In the genomic region with DNA sequence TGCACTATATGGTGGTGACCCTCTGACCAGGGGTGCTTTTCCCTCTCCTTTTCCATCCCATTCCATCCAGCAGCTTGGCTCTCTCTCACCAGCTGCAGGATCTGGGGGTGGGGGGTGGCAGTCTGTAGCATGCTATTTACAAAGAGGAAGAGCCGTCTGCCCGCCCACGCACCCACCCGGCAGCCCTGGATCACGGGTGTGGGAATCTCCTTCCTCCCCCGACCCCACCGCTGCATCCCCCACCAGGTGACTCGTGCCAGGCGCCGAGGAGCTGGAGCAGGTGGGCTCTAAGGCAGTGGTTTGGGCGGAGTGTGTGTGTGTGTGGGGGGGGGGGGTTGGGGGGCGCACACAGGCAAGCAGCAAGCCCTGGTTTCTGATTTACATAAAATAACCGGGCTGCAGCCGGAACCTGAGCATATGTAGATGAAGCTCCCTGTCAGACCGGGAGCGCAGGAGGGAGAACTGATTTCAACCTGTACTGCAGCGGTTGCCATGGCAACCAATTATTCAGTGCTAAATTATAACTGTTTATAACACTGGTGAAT, we compare ENCODE assay signal across 10 mouse cellular contexts. TPM values are rescaled to one million over a fixed set of nuclear protein-coding genes. Genes with fewer than 3 reads are reported as not detected.
A peak's percentile ranks its signal among the peaks of the same experiment; 100 is the strongest.
DNase-seq lines count a peak whose midpoint lies in the region; ATAC-seq and TF ChIP-seq lines count a peak whose summit lies in the region.
"Had no signal": no experiment of that assay in that cellular context is flagged by ENCODE, and none has a peak within 500 bp of the region (broad histone marks: within the 10 kb centered on the region; RNA-seq: fewer than 3 reads in every experiment).

No protein-coding gene starts in this region.

- no peaks in the 10 kb centered on the region for H3K36me3 ChIP-seq in hindbrain, embryonic 11.5 days (ENCODE audit: control insufficient read depth, insufficient read depth, low read length)
- H3K36me3 ChIP-seq in hindbrain, embryonic 10.5 days: no peaks in the 10 kb centered on the region
- no peaks in the 10 kb centered on the region for H3K36me3 ChIP-seq in forebrain, embryonic 13.5 days (ENCODE audit: poor library complexity, severe bottlenecking)
- H3K36me3 ChIP-seq in kidney, embryonic 16.5 days (ENCODE audit: insufficient read depth, low read length): no peaks in the 10 kb centered on the region
- no peaks in the 10 kb centered on the region for H3K36me3 ChIP-seq in liver, embryonic 11.5 days (ENCODE audit: control insufficient read depth, insufficient read depth, low read length)
- H3K36me3 ChIP-seq in lung, postnatal 0 days (ENCODE audit: insufficient read depth, low read length): no peaks in the 10 kb centered on the region
- H3K36me3 ChIP-seq: stomach, embryonic 15.5 days had no signal

- H3K27me3 ChIP-seq in hindbrain, embryonic 11.5 days (ENCODE audit: control insufficient read depth, insufficient read depth, low read length): peaks cover 11% of the 10 kb centered on the region
- peaks cover 70% of the 10 kb centered on the region for H3K27me3 ChIP-seq in hindbrain, embryonic 10.5 days (ENCODE audit: insufficient read depth, poor library complexity, severe bottlenecking)
- peaks cover 37% of the 10 kb centered on the region; the same call in 1 of the 2 replicates for H3K27me3 ChIP-seq in forebrain, embryonic 13.5 days
- H3K27me3 ChIP-seq in kidney, embryonic 16.5 days (ENCODE audit: insufficient read depth, low read length): peaks cover 21% of the 10 kb centered on the region
- H3K27me3 ChIP-seq in liver, embryonic 11.5 days (replicated peaks; ENCODE audit: control insufficient read depth, insufficient read depth, low read length): peaks cover 38% of the 10 kb centered on the region
- H3K27me3 ChIP-seq in lung, postnatal 0 days (replicated peaks; ENCODE audit: insufficient read depth, low read length): peaks cover 3% of the 10 kb centered on the region

- no peak overlapping the region for H3K27ac ChIP-seq in hindbrain, embryonic 11.5 days (ENCODE audit: low read depth, low read length)
- H3K27ac ChIP-seq in hindbrain, embryonic 10.5 days: no peak overlapping the region
- peak overlapping the region; percentile 93 for H3K27ac ChIP-seq in forebrain, embryonic 13.5 days
- no peak overlapping the region for H3K27ac ChIP-seq in kidney, embryonic 16.5 days (ENCODE audit: low read length)
- no peak overlapping the region for H3K27ac ChIP-seq in liver, embryonic 11.5 days (ENCODE audit: low read depth, low read length)
- no peak overlapping the region for H3K27ac ChIP-seq in lung, postnatal 0 days (ENCODE audit: low read length)
- H3K27ac ChIP-seq: stomach, embryonic 15.5 days had no signal

- H3K4me2 ChIP-seq in hindbrain, embryonic 11.5 days (replicated peaks; ENCODE audit: low read depth, low read length): no peak overlapping the region; the same call in 1 of the 2 replicates
- peak overlapping the region; percentile 54 for H3K4me2 ChIP-seq in forebrain, embryonic 13.5 days
- H3K4me2 ChIP-seq in kidney, embryonic 16.5 days (replicated peaks; ENCODE audit: low read depth, low read length): no peak overlapping the region
- no peak overlapping the region for H3K4me2 ChIP-seq in liver, embryonic 11.5 days
- no peak overlapping the region for H3K4me2 ChIP-seq in lung, postnatal 0 days (replicated peaks; ENCODE audit: low read depth, low read length)
- H3K4me2 ChIP-seq: stomach, embryonic 15.5 days had no signal

- H3K4me3 ChIP-seq in hindbrain, embryonic 11.5 days (ENCODE audit: low read depth, low read length): no peak overlapping the region
- H3K4me3 ChIP-seq in hindbrain, embryonic 10.5 days: no peak overlapping the region
- H3K4me3 ChIP-seq in forebrain, embryonic 13.5 days: peak overlapping the region; percentile 16; the same call in 1 of the 2 replicates
- H3K4me3 ChIP-seq in kidney, embryonic 16.5 days (ENCODE audit: low read length): no peak overlapping the region
- no peak overlapping the region for H3K4me3 ChIP-seq in liver, embryonic 11.5 days (ENCODE audit: low read depth, low read length)
- no peak overlapping the region for H3K4me3 ChIP-seq in lung, postnatal 0 days (ENCODE audit: low read depth, low read length)
- H3K4me3 ChIP-seq: stomach, embryonic 15.5 days had no signal

- TF ChIP-seq CTCF in lung, postnatal 0 days (IDR thresholded peaks at IDR 0.05): no peak

- no peak for ATAC-seq in hindbrain, embryonic 11.5 days (ENCODE audit: low FRiP score)
- peak; percentile 80 for ATAC-seq in forebrain, embryonic 13.5 days
- no peak for ATAC-seq in kidney, embryonic 16.5 days (ENCODE audit: low FRiP score, low TSS enrichment)
- ATAC-seq in liver, embryonic 11.5 days (replicated peaks; ENCODE audit: low FRiP score): no peak
- ATAC-seq in lung, postnatal 0 days: no peak

- no peaks in the 10 kb centered on the region for H3K9me3 ChIP-seq in hindbrain, embryonic 11.5 days (ENCODE audit: control insufficient read depth, low read length)
- no peaks in the 10 kb centered on the region for H3K9me3 ChIP-seq in hindbrain, embryonic 10.5 days
- H3K9me3 ChIP-seq in forebrain, embryonic 13.5 days (replicated peaks): no peaks in the 10 kb centered on the region
- H3K9me3 ChIP-seq in kidney, embryonic 16.5 days (ENCODE audit: low read length): no peaks in the 10 kb centered on the region
- H3K9me3 ChIP-seq in liver, embryonic 11.5 days (ENCODE audit: control insufficient read depth, low read length): no peaks in the 10 kb centered on the region
- no peaks in the 10 kb centered on the region for H3K9me3 ChIP-seq in lung, postnatal 0 days (ENCODE audit: low read length)
- H3K9me3 ChIP-seq: stomach, embryonic 15.5 days had no signal

- H3K9ac ChIP-seq in hindbrain, embryonic 11.5 days (ENCODE audit: low read depth, low read length): no peak overlapping the region
- peak overlapping the region; percentile 59; the same call in 1 of the 2 replicates for H3K9ac ChIP-seq in forebrain, embryonic 13.5 days
- no peak overlapping the region for H3K9ac ChIP-seq in kidney, embryonic 16.5 days (replicated peaks; ENCODE audit: low read length)
- no peak overlapping the region for H3K9ac ChIP-seq in liver, embryonic 11.5 days (ENCODE audit: low read depth, low read length)
- no peak overlapping the region for H3K9ac ChIP-seq in lung, postnatal 0 days (replicated peaks; ENCODE audit: low read depth)
- H3K9ac ChIP-seq: stomach, embryonic 15.5 days had no signal

- 15% methylated on average over 16 of the region's 17 CpGs for WGBS in hindbrain, embryonic 11.5 days
- WGBS in hindbrain, embryonic 10.5 days: 12% methylated on average over 17 of the region's 17 CpGs
- WGBS in forebrain, embryonic 13.5 days: 7% methylated on average over 17 of the region's 17 CpGs
- WGBS in kidney, embryonic 16.5 days: 3% methylated on average over 17 of the region's 17 CpGs
- 9% methylated on average over 17 of the region's 17 CpGs for WGBS in liver, embryonic 11.5 days
- WGBS in lung, postnatal 0 days: 3% methylated on average over 14 of the region's 17 CpGs

- TF ChIP-seq EP300 in lung, postnatal 0 days (IDR thresholded peaks at IDR 0.05): no peak

- peak; percentile 40 for DNase-seq in hindbrain, embryonic 11.5 days (ENCODE audit: low spot score)
- DNase-seq in hindbrain, embryonic 10.5 days (ENCODE audit: low spot score): no peak
- peak; percentile 90 for DNase-seq in layer of hippocampus, adult 9-11 months
- DNase-seq in right cerebral cortex, adult 18-20 months: peak; percentile 89
- DNase-seq in liver, embryonic 11.5 days (ENCODE audit: low spot score): no peak
- DNase-seq in lung, postnatal 0 days (ENCODE audit: low spot score): no peak
- DNase-seq: lung, postnatal 4 days had no signal

- H3K4me1 ChIP-seq in hindbrain, embryonic 11.5 days (replicated peaks; ENCODE audit: control insufficient read depth, insufficient read depth, low read length): no peaks in the 10 kb centered on the region
- H3K4me1 ChIP-seq in hindbrain, embryonic 10.5 days (replicated peaks): peaks cover 32% of the 10 kb centered on the region
- H3K4me1 ChIP-seq in forebrain, embryonic 13.5 days: peaks cover 46% of the 10 kb centered on the region
- peaks cover 7% of the 10 kb centered on the region; the same call in 1 of the 2 replicates for H3K4me1 ChIP-seq in kidney, embryonic 16.5 days (ENCODE audit: insufficient read depth, low read length)
- peaks cover 8% of the 10 kb centered on the region for H3K4me1 ChIP-seq in liver, embryonic 11.5 days (replicated peaks; ENCODE audit: control insufficient read depth, insufficient read depth, low read length)
- H3K4me1 ChIP-seq in lung, postnatal 0 days (ENCODE audit: insufficient read depth, low read depth, low read length): no peaks in the 10 kb centered on the region

RNA-seq across cellular contexts. Expression of a gene that starts 11.5 kb away (rescaled TPM):
- 0.14 and 0.28 TPM in 2 replicates for polyA plus RNA-seq in hindbrain, embryonic 11.5 days (2014; fragmentation: Nextera tagmentation; extraction: Ambion mirVana)
- 0.09 and 0.10 TPM in 2 replicates for polyA plus RNA-seq in hindbrain, embryonic 10.5 days (2016; fragmentation: Nextera tagmentation; extraction: Ambion mirVana)
- 20.1 and 21.0 TPM in 2 replicates for polyA plus RNA-seq in forebrain, embryonic 13.5 days (2015; fragmentation: Nextera tagmentation; extraction: Ambion mirVana)
- 0.12 and 0.35 TPM in 2 replicates for polyA plus RNA-seq in kidney, embryonic 16.5 days (2015; fragmentation: Nextera tagmentation; extraction: Ambion mirVana)
- 0.32 and 0.42 TPM in 2 replicates for polyA plus RNA-seq in liver, embryonic 11.5 days (2014; fragmentation: Nextera tagmentation; extraction: Ambion mirVana)
- 0.06 and 0.07 TPM in 2 replicates for polyA plus RNA-seq in lung, postnatal 0 days (2015; fragmentation: Nextera tagmentation; extraction: Ambion mirVana)

RNA-seq across cellular contexts. Expression of a gene that starts 24.4 kb away (rescaled TPM):
- polyA plus RNA-seq in hindbrain, embryonic 11.5 days (2014; fragmentation: Nextera tagmentation; extraction: Ambion mirVana): 304 and 330 TPM in 2 replicates
- 276 and 327 TPM in 2 replicates for polyA plus RNA-seq in hindbrain, embryonic 10.5 days (2016; fragmentation: Nextera tagmentation; extraction: Ambion mirVana)
- 265 and 331 TPM in 2 replicates for polyA plus RNA-seq in forebrain, embryonic 13.5 days (2015; fragmentation: Nextera tagmentation; extraction: Ambion mirVana)
- 295 and 333 TPM in 2 replicates for polyA plus RNA-seq in kidney, embryonic 16.5 days (2015; fragmentation: Nextera tagmentation; extraction: Ambion mirVana)
- polyA plus RNA-seq in liver, embryonic 11.5 days (2014; fragmentation: Nextera tagmentation; extraction: Ambion mirVana): 546 and 596 TPM in 2 replicates
- 265 and 266 TPM in 2 replicates for polyA plus RNA-seq in lung, postnatal 0 days (2015; fragmentation: Nextera tagmentation; extraction: Ambion mirVana)

RNA-seq across cellular contexts. Expression of a gene that starts 31.1 kb away (rescaled TPM):
- polyA plus RNA-seq in hindbrain, embryonic 11.5 days (2014; fragmentation: Nextera tagmentation; extraction: Ambion mirVana): 1.5 and 1.6 TPM in 2 replicates
- polyA plus RNA-seq in hindbrain, embryonic 10.5 days (2016; fragmentation: Nextera tagmentation; extraction: Ambion mirVana): 3.0 and 3.3 TPM in 2 replicates
- polyA plus RNA-seq in forebrain, embryonic 13.5 days (2015; fragmentation: Nextera tagmentation; extraction: Ambion mirVana): 1.7 and 2.0 TPM in 2 replicates
- polyA plus RNA-seq in kidney, embryonic 16.5 days (2015; fragmentation: Nextera tagmentation; extraction: Ambion mirVana): 1.2 and 1.6 TPM in 2 replicates
- polyA plus RNA-seq in liver, embryonic 11.5 days (2014; fragmentation: Nextera tagmentation; extraction: Ambion mirVana): 0.53 and 0.97 TPM in 2 replicates
- polyA plus RNA-seq in lung, postnatal 0 days (2015; fragmentation: Nextera tagmentation; extraction: Ambion mirVana): 0.53 and 0.70 TPM in 2 replicates

RNA-seq across cellular contexts. Expression of a gene that starts 52.9 kb away (rescaled TPM):
- polyA plus RNA-seq in hindbrain, embryonic 11.5 days (2014; fragmentation: Nextera tagmentation; extraction: Ambion mirVana): 17.4 and 20.6 TPM in 2 replicates
- polyA plus RNA-seq in hindbrain, embryonic 10.5 days (2016; fragmentation: Nextera tagmentation; extraction: Ambion mirVana): 22.3 and 29.1 TPM in 2 replicates
- 13.4 and 16.8 TPM in 2 replicates for polyA plus RNA-seq in forebrain, embryonic 13.5 days (2015; fragmentation: Nextera tagmentation; extraction: Ambion mirVana)
- 32.0 and 32.6 TPM in 2 replicates for polyA plus RNA-seq in kidney, embryonic 16.5 days (2015; fragmentation: Nextera tagmentation; extraction: Ambion mirVana)
- polyA plus RNA-seq in liver, embryonic 11.5 days (2014; fragmentation: Nextera tagmentation; extraction: Ambion mirVana): 20.6 and 21.1 TPM in 2 replicates
- polyA plus RNA-seq in lung, postnatal 0 days (2015; fragmentation: Nextera tagmentation; extraction: Ambion mirVana): 16.9 and 18.9 TPM in 2 replicates

RNA-seq across cellular contexts. Expression of a gene that starts 58.4 kb away (rescaled TPM):
- 2.9 and 3.5 TPM in 2 replicates for polyA plus RNA-seq in hindbrain, embryonic 11.5 days (2014; fragmentation: Nextera tagmentation; extraction: Ambion mirVana)
- 9.2 and 17.3 TPM in 2 replicates for polyA plus RNA-seq in hindbrain, embryonic 10.5 days (2016; fragmentation: Nextera tagmentation; extraction: Ambion mirVana)
- polyA plus RNA-seq in forebrain, embryonic 13.5 days (2015; fragmentation: Nextera tagmentation; extraction: Ambion mirVana): not detected in 2 replicates
- not detected in 2 replicates for polyA plus RNA-seq in kidney, embryonic 16.5 days (2015; fragmentation: Nextera tagmentation; extraction: Ambion mirVana)
- polyA plus RNA-seq in liver, embryonic 11.5 days (2014; fragmentation: Nextera tagmentation; extraction: Ambion mirVana): not detected in 2 replicates
- polyA plus RNA-seq in lung, postnatal 0 days (2015; fragmentation: Nextera tagmentation; extraction: Ambion mirVana): not detected in 2 replicates
- polyA plus RNA-seq: stomach, embryonic 15.5 days had no signal

Comparison
In these comparisons a context has a peak if more than half of its experiments do, and no peak if none do; other contexts are left out.
1. DNase-seq: peak in hindbrain, embryonic 11.5 days (single experiment), layer of hippocampus, adult 9-11 months (single experiment) and right cerebral cortex, adult 18-20 months (single experiment); none in hindbrain, embryonic 10.5 days (single experiment), liver, embryonic 11.5 days (single experiment) and lung, postnatal 0 days (single experiment).
2. RNA of a gene that starts 11.5 kb away (polyA plus RNA-seq): 20.1 to 21.0 TPM in forebrain, embryonic 13.5 days; 0.32 to 0.42 TPM in liver, embryonic 11.5 days, 0.14 to 0.28 TPM in hindbrain, embryonic 11.5 days, 0.12 to 0.35 TPM in kidney, embryonic 16.5 days, 0.09 to 0.10 TPM in hindbrain, embryonic 10.5 days and 0.06 to 0.07 TPM in lung, postnatal 0 days; every median in the first group is over 10 times any median in the second.